Mouse (Mus musculus): ENCODE results near the gene 4930568D16Rik.

DNA sequence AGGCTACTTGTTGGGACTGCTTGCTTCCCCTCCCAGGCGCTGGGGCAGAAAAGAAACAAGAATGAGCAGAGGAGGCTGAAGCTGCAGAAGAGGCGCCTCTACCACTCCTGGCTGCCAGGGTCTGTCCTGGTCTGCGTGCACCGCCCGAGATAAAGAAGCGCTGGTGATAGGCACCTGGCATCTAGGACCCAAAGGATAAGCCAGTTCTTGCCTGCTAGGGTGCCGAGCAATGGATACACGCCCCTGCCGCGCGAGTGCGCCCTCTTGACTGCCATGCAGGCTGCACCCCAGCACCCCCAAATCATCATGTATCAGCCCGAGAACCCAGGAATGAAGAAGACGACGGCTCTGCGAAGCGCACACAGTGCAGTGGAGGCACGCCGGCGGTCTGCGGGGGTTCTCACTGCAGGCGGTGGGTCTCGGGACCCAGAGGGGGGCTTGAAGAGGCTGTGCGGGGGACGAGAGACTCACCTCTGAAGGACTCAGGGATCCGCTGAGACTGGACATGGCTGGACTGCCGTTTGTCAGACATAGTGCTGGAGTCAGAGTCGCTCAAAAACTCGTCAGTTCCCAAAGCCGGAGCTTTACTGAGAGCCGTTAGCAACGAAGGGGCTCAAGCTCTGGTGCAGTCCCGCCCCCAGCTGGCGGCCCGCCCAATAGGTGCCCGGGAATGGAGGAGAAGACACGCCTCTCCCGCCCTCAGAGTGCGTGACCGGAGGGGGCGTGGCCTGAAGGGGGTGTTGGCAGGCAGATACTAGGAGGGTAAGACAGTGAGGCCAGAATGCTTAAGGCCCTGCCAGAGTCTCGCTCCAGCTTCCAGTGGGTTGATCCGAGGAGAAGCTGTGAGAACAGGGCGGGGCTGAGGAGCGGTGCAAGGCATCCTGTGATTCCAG is 30.9 kb downstream of the 4930568D16Rik start, which contains the start of gene Stom:
- TF ChIP-seq CTCF (IDR thresholded peaks at IDR 0.05; ENCODE audit: extremely low read depth, insufficient read depth, insufficient read length, insufficient replicate concordance) (no peak), POLR2A (IDR thresholded peaks at IDR 0.05; ENCODE audit: low read depth, low read length) (peak; percentile 46; the same call in 1 of the 2 replicates)
